Mouse (Mus musculus): Measurements from ENCODE around the gene Rbfox3. TPM values are rescaled to one million over a fixed set of nuclear protein-coding genes. Genes with fewer than 3 reads are reported as not detected.
A peak's percentile ranks its signal among the peaks of the same experiment; 100 is the strongest.

Gene Rbfox3
- total RNA-seq, 2 experiments from 2014 or later, result 3.4 to 4.3 TPM

GRCm38 (mm10) chr11:118605570-118605969 is 305.8 kb downstream of the Rbfox3 start:
- DNase-seq, result no peak

GRCm38 (mm10) chr11:118604206-118604605 is 307.2 kb downstream of the Rbfox3 start:
- no peak for DNase-seq

GRCm38 (mm10) chr11:118603126-118603525 is 308.3 kb downstream of the Rbfox3 start:
- peak; percentile 65 for DNase-seq

GRCm38 (mm10) chr11:118601484-118601883 is 309.9 kb downstream of the Rbfox3 start:
- no peak for DNase-seq

- DNase-seq, result no peak
Observed at GRCm38 (mm10) chr11:118600168-118600567, 311.2 kb downstream of the Rbfox3 start.

- no peak for DNase-seq
Observed at GRCm38 (mm10) chr11:118598726-118599125, 312.7 kb downstream of the Rbfox3 start.

GRCm38 (mm10) chr11:118584826-118585225 is 326.6 kb downstream of the Rbfox3 start:
- peak; percentile 87 for DNase-seq

GRCm38 (mm10) chr11:118583989-118584388 is 327.4 kb downstream of the Rbfox3 start:
- DNase-seq, result no peak

GRCm38 (mm10) chr11:118583573-118583972 is 327.8 kb downstream of the Rbfox3 start:
- no peak for DNase-seq

GRCm38 (mm10) chr11:118581019-118581418 is 330.4 kb downstream of the Rbfox3 start:
- DNase-seq, result no peak

GRCm38 (mm10) chr11:118579622-118580021 is 331.8 kb downstream of the Rbfox3 start:
- no peak for DNase-seq

- no peak for DNase-seq
Observed at GRCm38 (mm10) chr11:118577271-118577670, 334.1 kb downstream of the Rbfox3 start.

GRCm38 (mm10) chr11:118576611-118577010 is 334.8 kb downstream of the Rbfox3 start:
- no peak for DNase-seq

GRCm38 (mm10) chr11:118574418-118574817 is 337.0 kb downstream of the Rbfox3 start:
- DNase-seq, result no peak

GRCm38 (mm10) chr11:118573569-118573968 is 337.8 kb downstream of the Rbfox3 start:
- DNase-seq, result peak; percentile 70

GRCm38 (mm10) chr11:118573000-118573399 is 338.4 kb downstream of the Rbfox3 start:
- no peak for DNase-seq

GRCm38 (mm10) chr11:118570164-118570563 is 341.2 kb downstream of the Rbfox3 start:
- no peak for DNase-seq

GRCm38 (mm10) chr11:118569571-118570062 is 341.8 kb downstream of the Rbfox3 start:
- DNase-seq, result no peak

GRCm38 (mm10) chr11:118563877-118564276 is 347.5 kb downstream of the Rbfox3 start:
- no peak for DNase-seq

GRCm38 (mm10) chr11:118562847-118563246 is 348.6 kb downstream of the Rbfox3 start:
- DNase-seq, result no peak

GRCm38 (mm10) chr11:118558193-118558592 is 353.2 kb downstream of the Rbfox3 start:
- DNase-seq, result no peak

- no peak for DNase-seq
Observed at GRCm38 (mm10) chr11:118555631-118556030, 355.8 kb downstream of the Rbfox3 start.

GRCm38 (mm10) chr11:118554542-118554941 is 356.9 kb downstream of the Rbfox3 start:
- no peak for DNase-seq

GRCm38 (mm10) chr11:118553926-118554325 is 357.5 kb downstream of the Rbfox3 start:
- DNase-seq, result no peak

- no peak for DNase-seq
Observed at GRCm38 (mm10) chr11:118553001-118553400, 358.4 kb downstream of the Rbfox3 start.
